Mouse (Mus musculus) spleen, adult 2 months (tissue): ENCODE results near the gene Clybl.

Experiments used
- CTCF ChIP-seq: fragments of 200-500 bp; IDR thresholded peaks from 2 replicates; pipeline ENCODE4 v1.5.1; 2011; ENCODE audit warnings: mild to moderate bottlenecking, inconsistent platforms; ENCODE audit not compliant: insufficient read depth, insufficient read length, insufficient replicate concordance; ENCODE audit errors: extremely low read depth
- POLR2A ChIP-seq: fragments of 200-500 bp; IDR thresholded peaks from 2 replicates; pipeline ENCODE4 v1.6.1; 2011; ENCODE audit warnings: low read depth, low read length, inconsistent platforms

GRCm38 (mm10) chr14:122373458-122373857 lies 192.0 kb downstream of the Clybl start:
- TF ChIP-seq CTCF (no peak), POLR2A (no peak)
